Mouse (Mus musculus) erythroid progenitor cell, adult 5-6 weeks (primary cell): ENCODE results near the gene Slc31a2. TPM values are rescaled to one million over a fixed set of nuclear protein-coding genes. Genes with fewer than 3 reads are reported as not detected.
"Not testable (repeated sequence)": the region's sequence is repeated elsewhere in the genome, so short reads cannot be mapped to it uniquely, and the experiment has no call there.

Experiments used
- ATAC-seq: replicated peaks from 2 replicates; pipeline ENCODE4 v1.8.0; 2016; ENCODE audit warnings: moderate number of reproducible peaks, mild to moderate bottlenecking, moderate TSS enrichment, inconsistent platforms; ENCODE audit not compliant: poor library complexity, low FRiP score, severe bottlenecking
- total RNA-seq, 2 experiments: library from RNA; stranded (forward) in 1 of 2; stranded (reverse) in 1 of 2; fragments of 150-400 nt in 1 of 2; fragments of 186-747, 209-891 nt in 1 of 2; gene quantifications; 2 replicates each; pipeline versions ENCODE4 v1.2.3 to v1.2.4; 2015 to 2017; ENCODE audit warnings: low replicate concordance in 2 of 2

Gene Slc31a2
- total RNA-seq (2015; ENCODE audit: low replicate concordance) (6.5 and 9.6 TPM in 2 replicates), total RNA-seq (2017; ENCODE audit: low replicate concordance) (3.0 and 3.2 TPM in 2 replicates)

DNA sequence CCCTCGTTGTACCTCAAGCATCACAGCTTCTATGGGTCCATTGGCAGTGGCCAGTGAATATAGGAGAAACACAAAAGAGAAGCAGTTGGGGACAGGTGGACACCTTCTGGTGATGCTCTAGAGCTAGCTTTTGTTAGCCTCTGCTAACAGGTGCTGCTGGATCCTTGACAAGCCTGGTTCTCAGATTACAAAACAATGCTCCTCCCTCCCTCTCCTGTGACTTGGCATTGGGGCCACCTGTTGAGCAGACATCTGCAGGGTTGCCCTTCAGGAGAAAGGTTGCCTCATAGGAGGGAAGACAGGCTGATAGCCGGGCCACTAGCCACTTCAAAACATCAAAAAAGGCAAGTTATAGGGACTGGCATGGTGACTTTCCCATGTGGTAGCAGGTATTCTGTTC is at the start of gene Slc31a2:
TSS of gene Slc31a2 (plus strand) at position 287 of the 400 bp plus-strand sequence.
- no peak for ATAC-seq

DNA sequence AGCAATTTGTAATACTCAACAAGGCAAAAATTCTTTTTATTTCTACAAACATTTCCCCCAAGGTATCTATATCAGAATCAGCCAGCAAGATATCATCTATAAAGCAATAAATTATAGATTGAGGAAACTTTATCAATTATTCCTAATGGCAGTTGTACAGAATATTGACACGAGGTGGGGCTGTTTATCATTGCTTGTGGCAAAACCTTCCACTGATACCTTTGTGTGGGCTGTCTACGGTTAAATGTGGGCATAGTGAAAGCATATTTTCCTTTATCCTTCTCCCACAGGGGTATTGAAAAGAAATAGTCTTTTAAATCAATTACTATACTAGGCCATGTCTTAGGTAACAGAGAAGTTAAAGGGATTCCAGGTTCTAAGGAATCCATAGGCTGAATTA is 48.9 kb upstream of the Slc31a2 start:
- ATAC-seq: no peak

DNA sequence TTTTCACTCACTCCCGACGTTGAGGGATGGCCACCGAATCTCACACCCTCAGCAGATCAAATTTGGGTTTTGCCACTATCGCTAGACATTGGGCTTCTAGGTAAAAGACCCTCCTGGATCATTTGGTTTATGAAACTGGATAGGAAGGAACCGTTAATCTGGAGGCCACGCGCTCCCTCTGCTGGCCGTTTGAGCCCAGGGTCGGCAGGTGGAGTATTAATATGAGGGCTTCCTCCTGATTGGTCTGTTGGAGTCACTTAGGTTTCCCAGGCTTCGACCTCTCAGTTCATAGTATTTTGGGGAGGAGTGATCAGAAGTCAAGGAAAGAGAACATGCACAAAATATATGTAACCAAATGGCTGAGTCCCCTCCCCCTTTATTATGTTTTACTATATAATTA is 34.0 kb upstream of the Slc31a2 start:
- ATAC-seq: no peak

DNA sequence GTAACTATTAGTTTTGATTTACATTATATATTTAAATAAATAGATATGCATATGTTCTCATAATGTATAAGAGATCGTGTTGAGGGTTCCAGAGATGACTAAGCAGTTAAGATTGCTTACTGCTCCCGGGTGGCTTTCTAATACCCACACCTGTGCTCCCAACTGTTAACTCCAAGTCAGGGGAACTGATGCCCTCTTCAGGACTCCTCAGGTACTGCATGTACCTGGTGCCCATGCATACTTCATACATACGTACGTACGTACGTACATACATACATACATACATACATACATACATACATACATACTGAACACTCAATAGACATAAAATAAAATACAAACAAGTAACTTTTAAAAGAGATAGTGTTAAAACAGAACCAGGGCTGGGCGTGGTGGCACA is 32.9 kb upstream of the Slc31a2 start:
- no peak for ATAC-seq

DNA sequence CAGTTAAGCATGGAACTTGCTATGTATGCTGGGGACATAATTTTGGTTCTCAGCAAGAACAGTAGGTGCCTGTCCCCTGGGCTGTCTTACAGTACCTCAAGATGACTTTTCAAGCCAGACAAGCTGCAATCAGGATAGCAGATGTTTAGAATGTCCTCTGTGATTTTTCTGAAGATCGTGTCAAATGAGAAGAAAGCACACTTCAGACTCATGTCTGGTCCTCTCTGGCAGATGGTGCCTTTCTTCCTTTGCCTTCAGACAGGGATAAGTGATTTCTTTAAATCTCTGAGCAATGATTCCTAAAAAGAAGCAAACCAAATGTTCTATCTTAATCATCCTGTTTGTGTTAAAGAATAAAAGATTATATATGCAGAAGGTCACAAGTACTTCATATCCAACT is 32.2 kb upstream of the Slc31a2 start:
- ATAC-seq: no peak

DNA sequence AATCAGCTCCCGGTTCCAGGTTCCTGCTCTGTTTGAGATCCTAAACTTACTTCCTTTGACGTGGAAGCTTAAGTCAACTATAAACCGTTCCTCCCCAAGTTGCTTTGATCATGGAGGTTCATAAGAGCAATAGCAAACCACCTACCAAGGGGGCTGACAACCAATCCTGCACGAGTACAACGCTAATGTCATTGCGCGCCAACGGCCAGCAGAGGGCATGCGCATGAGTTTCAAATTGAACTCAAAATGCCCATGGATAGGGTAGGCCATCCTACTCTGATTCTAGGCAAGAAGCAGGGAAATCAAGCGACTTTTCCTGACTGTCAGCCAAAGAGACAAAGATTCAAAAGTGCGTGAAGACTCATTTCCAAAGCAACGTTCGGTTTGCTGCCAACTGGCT is 31.6 kb upstream of the Slc31a2 start, which contains the start of gene Zfp37:
TSS of gene Zfp37 (minus strand) at position 279 of the 400 bp plus-strand sequence.
- ATAC-seq: no peak

DNA sequence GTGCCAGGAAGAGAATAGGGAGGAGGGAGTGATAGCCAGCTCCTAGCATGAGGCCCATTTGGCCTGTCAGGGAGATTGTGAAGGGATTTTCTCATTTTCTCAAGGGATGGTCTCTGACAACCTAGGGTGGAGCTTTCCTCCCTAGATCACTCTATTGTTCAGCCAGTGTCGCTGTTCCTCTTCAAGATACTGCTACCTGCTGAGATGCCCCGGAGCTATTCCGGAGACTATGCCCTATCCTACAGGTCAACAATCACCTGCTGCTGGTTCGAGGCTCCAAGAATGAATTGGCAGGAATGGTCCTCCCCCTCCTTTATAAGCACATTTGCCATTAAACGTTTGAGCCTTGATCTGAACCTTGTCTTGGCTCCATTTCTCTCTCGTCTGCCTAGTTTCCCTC is 21.8 kb upstream of the Slc31a2 start:
- no peak for ATAC-seq

DNA sequence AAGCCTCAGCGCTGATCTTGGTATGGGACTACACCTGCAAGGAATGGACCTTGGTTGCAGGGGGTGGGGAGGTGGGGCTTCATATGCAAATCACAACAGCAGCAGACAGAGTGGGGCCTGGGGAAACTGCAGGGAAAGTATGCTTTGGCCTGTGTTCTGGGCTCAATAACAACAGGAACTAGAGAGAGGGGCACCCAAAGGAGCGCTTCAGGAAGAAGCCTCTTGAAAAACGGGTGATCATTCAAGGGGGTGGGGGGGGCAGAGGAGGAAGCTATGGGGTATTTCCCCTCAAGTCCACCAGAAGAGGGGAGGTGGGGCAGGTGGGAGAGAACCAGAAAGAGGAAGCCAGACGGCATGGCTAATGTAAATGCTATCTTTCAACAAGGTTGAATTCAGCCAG is 14.0 kb upstream of the Slc31a2 start:
- no peak for ATAC-seq

DNA sequence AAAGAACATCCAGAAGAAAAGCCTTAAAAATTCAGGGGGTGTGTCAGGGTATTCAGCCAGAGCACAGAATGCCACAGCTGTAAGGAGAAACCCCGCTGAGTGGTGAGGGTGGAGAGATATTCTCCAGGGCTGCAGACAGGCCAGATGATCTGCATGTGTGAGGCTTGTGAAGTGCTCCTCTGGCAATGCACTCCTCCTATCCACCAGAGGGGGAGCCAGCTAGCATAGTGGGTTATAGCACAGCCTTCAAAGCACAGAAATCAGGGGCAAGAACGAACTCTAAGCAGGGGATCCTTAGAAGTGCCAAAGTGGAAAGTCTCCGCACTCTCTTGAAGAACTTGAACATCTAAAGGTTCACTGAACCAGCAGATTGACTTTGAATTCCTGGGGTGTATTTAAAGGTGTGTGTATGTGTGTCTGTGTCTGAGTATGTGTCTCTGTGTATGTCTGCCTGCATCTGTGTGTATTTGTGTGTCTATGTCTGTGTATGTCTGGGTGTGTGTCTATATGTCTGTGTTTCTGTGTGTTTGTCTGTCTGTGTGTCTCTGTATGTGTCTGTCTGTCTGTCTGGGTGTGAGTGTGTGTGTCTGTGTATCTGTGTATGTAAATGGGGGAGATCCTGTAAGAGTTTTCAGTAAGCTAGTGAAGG is 11.3 kb upstream of the Slc31a2 start:
- no peak for ATAC-seq

DNA sequence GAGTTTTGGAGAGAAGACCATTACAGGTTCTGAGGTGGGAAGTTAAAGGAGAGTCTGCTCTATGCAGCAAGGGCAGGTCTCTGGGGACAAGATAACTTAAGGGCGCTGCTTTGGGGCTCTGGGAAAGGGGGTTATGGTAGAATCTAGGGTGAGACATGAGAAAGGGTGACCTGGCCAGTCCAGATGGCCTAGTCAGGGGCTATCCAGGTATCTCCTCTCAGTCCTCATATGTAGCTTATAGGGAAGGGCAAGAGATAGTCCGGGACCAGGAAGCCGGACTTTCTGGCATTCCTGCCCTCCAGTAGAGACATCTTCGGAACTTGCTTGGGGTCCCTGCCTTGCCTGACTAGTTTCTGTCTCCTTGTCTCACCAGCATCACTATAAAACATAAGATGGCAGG is 10.6 kb upstream of the Slc31a2 start:
- ATAC-seq: no peak

DNA sequence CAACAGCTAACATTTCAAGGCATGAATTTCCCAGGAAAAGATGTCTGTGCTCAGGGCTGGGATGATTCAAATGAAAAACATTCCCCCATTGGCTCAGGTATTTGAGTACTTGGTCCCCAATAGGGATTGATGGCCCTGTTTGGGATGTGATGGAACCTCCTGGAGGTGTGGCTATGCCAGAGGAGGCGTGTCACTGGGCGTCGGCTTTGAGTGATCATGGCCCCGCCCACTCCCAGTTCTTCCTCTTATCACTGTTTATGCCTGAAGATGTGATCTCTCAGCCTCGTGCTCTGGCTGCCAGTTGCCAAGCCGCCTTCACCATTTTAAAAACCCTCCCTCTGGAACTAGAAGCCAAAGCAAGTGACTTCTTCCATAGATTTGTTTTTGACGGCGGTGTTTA is 7.8 kb upstream of the Slc31a2 start:
- ATAC-seq: no peak

DNA sequence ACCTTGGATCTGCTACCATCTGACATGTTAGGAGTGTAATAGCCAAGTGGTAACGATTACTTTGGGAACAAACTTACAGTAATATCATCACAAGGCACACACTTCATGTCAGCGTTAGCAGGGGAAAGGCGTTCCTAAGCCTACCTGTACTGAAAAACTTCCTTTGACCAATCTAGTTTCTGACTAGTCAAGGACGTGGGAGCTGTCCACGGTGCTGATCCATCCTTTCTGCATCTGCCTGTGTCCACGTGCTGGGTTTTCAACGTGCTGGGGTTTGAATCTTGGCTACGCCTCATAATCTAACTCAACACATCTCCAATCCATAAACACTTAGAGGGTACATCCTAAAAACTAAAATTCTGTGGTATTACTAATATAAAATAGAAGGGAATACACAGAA is 5.4 kb upstream of the Slc31a2 start:
- ATAC-seq: no peak

DNA sequence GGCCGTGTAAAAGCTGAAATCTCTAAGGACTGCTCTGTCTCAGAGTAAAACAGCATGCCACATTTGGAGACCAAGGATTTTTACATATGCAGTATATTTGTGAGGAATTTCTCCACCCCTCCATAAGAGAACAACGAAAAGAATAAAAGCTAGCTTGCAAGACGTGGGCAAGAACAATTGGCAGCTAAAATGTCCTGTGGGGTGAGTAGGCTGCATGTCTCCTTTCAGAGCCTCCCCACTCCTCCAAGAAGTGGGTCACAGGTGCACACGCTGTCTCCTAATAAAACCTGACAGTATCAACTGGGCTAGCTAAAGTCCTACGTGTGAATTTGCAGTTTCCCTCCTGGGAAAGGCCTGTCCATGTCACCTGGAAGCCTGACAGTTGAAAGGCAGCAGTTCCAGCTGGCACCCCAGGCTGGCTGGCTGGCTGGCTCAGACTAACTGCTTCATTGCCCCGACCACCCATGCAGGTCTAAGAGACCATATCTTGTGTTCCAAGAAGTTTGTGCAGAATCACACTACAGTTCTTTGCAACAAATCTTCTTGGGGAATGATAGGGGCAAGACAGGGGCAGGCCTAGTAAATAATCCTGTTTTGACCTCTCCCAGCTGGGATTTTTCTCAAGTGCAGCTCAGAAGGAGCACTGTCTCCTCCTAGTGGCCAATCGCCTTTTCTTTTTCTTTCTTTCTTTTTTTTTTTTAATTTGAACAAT is 927 bp downstream of the Slc31a2 start:
- no peak for ATAC-seq

DNA sequence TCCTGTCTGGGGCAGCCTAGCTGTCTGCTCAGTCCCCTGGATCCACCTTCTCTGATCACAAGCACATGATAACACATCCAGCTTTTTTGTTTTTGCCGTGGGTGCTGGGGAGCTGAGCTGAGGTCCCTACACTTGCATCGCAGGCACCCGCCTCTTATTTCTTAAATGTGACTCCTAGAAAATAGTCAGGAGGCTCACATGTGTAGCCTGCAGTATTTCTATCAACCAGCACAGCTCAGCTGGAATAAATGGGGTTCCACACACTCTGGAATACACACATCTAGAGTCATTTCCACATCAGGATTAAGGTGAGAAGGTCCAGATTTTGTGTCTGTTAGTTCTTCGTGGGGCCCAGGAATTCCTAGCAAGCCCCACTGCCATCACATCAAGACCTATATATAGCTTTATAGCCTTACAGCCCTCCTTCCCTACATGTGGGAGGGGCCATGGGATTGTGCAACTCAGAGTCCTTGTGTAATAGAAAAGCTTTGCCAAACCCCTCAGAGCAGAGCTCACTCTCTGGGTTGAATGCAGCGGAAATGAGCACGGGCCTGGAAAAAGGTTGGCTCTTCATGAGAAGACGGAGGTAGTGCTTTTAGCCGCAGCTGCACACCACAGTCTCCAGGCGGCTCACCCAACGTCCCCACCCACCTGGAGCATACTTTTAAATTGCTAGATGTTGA is 2.9 kb downstream of the Slc31a2 start:
- no peak for ATAC-seq

DNA sequence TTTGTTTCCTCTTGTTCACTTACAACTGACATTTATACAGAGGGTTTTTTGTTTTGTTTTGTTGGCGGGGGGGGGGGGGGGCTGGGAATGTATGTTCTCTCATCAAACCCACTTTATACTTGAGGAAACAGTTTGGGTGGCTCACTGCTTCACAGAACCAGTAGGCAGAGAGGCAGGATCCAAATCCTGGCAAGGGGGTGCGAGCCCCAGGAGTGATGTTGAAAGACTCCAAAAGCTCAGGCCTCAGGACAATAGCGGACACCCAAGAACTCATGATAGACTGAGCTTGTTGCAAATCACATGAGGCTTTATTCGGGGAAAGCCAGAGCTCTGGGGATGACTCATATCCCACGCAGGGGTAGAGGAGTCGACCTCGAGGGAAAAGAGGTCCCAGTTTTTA is 3.7 kb downstream of the Slc31a2 start:
- not testable (repeated sequence) for ATAC-seq

DNA sequence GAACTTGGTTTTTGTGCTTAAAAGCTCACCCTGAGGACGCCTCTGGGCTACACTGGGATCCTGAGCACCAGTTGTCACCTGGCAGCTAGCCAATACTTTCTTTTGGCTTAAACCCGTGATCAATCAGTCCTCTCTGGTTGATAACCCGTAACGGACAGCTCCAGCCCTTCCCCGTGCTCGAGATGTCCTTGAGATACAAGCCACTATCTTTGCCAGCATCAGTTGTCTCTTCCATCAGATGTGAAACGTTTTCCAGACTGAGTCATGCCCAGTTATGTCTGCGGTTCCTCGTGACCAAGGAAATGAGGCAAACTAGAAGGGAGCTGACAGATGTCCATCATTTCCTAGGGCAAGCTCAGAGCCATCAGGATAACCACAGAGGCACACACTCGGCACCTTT is 4.7 kb downstream of the Slc31a2 start:
- ATAC-seq: no peak

DNA sequence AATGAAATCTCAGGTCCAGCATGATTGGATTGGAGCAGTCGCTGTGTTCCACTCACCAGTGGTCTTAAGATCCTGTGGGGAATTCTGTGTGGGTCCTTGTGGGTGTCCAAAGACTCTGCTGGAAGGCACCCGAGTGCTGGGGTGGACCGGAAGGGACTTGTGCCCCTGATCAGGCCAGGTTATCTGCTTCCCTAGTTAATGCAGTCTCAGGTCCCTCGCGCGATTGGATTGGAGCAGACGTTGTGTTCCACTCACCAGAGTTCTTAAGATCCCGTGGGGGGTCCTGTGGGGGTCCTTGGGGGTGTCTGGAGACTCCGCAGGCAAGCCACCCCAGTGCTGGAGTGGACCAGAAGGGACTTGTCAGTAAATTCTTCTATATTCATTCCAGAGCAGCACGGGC is 10.3 kb downstream of the Slc31a2 start:
- no peak for ATAC-seq

DNA sequence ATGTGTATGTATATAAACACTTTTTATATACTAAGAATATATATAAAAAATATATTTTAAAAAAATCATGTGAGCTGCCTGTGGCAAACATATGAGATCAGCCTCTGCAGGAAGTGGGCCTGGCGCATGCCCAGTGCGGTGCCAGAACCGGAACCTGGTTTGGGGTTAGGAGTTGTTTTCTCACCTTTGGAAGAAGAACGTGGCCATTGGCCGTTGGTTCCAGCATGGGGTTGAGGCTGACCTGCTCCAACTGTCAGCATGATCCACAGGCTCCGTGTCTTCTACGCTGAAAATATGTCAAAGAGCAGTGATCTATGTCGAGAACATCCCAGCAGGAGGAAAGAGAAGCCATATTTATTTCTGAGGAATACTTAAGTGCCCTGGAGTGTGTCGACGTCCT is 11.6 kb downstream of the Slc31a2 start:
- ATAC-seq: no peak

DNA sequence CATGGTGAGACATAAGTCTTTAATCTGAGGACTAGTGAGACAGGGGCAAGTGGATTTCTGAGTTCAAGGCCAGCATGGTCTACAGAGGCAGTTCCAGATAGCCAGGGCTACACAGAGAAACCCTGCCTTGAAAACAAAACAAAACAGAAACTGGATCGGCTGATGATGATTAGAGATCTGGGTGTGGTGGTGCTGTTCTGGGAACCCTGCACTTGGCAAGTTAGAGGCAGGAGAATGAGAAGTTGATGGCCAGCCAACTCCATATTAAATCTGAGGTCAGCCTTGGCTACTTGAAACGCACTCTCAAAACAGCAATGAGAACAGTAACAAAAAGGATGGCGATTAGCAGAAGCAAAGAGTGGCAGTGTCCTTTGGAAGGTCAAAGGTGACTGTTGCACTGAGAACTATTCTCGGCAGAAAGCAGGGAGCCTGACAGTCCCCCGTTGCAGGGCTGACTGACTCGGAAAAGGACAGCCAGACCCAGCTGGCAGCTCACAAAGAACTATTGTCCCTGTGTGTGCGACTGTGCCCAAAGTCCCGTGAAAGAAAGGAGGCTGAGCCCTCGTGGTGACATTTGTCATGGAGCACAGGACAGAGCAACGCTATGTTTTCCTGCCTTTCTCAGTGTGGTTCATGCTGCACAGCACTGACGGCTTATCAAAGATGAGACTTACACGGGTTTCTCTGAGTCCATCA is 12.6 kb downstream of the Slc31a2 start:
- ATAC-seq: no peak

DNA sequence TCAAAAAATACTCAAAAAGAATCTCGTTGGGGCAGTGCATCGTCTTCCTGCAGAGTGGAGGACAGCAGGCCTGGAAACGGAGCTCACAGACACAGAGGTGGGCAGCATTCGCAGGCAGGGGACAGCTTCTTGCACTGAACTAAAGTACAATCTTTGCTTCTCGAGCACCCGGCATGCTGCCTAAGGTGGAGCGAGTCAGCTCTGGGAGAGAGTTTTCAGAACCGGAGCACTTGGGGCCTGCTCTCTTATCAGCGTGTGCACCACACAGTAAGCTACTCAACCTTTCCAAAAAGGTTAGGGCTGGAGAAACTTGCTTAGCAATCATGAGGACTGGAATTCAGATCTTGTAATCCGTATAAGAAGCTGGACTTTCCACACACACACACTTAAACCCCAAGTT is 14.3 kb downstream of the Slc31a2 start:
- no peak for ATAC-seq
